Mouse (Mus musculus) erythroblast, embryonic 14.5 days (primary cell): ENCODE measurements around the gene Maml3.

Experiments
- GATA1 ChIP-seq: IDR thresholded peaks from 2 replicates; pipeline ENCODE4 v1.6.1; 2012; ENCODE audit warnings: low read length, inconsistent platforms, mixed read lengths
- TAL1 ChIP-seq: IDR thresholded peaks from 3 replicates; pipeline ENCODE4 v1.6.1; 2012; ENCODE audit warnings: low read length, inconsistent platforms, mixed read lengths

GRCm38 (mm10) chr3:52003663-52004062, 101.2 kb downstream of the Maml3 start:
- no peak for TF ChIP-seq GATA1
- TF ChIP-seq TAL1: no peak
